Comparison of ENCODE assay signal across 9 mouse cellular contexts in the genomic region with DNA sequence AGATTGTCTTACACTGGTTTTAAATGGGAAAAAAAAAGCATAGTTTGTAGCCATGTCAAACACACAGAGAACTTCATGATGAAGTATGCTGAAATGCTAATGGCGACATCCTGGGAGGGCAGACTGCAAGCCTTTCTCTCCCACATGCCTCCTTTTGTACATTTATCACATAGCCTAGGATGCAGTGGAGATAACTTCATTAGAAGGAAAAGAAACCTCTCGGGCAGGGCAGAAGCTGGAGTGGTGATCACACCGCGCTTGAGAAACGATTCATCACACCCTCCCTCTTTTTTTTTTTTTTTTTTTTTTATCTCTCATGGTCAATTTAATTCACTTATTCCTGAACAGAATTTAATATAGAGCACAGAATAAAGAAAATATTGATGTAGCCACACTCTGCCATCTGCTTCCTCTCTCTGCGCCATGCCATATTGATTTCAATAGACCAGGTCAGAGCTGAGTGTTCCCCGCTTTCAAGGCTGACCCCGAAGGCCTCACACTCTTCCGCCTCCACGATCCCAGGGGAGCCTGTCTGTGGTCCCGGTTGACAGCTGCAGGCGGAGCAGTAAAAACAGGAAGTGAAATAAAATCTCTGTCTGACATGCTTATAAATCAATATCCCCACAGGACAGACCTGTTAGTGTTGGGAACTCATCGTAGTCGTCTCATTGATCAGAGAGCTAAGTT. TPM values are rescaled to one million over a fixed set of nuclear protein-coding genes. Genes with fewer than 3 reads are reported as not detected.
DNase-seq lines count a peak whose midpoint lies in the region; ATAC-seq and TF ChIP-seq lines count a peak whose summit lies in the region.
"Had no signal": no experiment of that assay in that cellular context is flagged by ENCODE, and none has a peak within 500 bp of the region (broad histone marks: within the 10 kb centered on the region; RNA-seq: fewer than 3 reads in every experiment).

No protein-coding gene starts in this region.

- no peak overlapping the region for H3K9ac ChIP-seq in heart, embryonic 11.5 days (ENCODE audit: low read depth, low read length)
- H3K9ac ChIP-seq in neural tube, embryonic 15.5 days (replicated peaks), result no peak overlapping the region
- no peak overlapping the region for H3K9ac ChIP-seq in intestine, postnatal 0 days (ENCODE audit: low read depth, low read length)
- H3K9ac ChIP-seq: limb, embryonic 13.5 days had no signal

- no peaks in the 10 kb centered on the region for H3K36me3 ChIP-seq in heart, embryonic 11.5 days (ENCODE audit: control insufficient read depth, insufficient read depth, low read length)
- no peaks in the 10 kb centered on the region for H3K36me3 ChIP-seq in neural tube, embryonic 15.5 days
- H3K36me3 ChIP-seq in intestine, postnatal 0 days (ENCODE audit: control insufficient read depth, insufficient read depth), result no peaks in the 10 kb centered on the region
- H3K36me3 ChIP-seq: limb, embryonic 13.5 days had no signal

- no peaks in the 10 kb centered on the region for H3K27me3 ChIP-seq in heart, embryonic 11.5 days (ENCODE audit: control insufficient read depth, insufficient read depth, low read length)
- no peaks in the 10 kb centered on the region for H3K27me3 ChIP-seq in neural tube, embryonic 15.5 days (replicated peaks)
- H3K27me3 ChIP-seq in intestine, postnatal 0 days (replicated peaks; ENCODE audit: control insufficient read depth, insufficient read depth, low read length), result no peaks in the 10 kb centered on the region
- H3K27me3 ChIP-seq: limb, embryonic 13.5 days had no signal

- no peak overlapping the region for H3K27ac ChIP-seq in heart, embryonic 11.5 days (ENCODE audit: low read depth, low read length)
- no peak overlapping the region for H3K27ac ChIP-seq in neural tube, embryonic 15.5 days (replicated peaks)
- no peak overlapping the region for H3K27ac ChIP-seq in intestine, postnatal 0 days (ENCODE audit: low read depth, low read length)
- H3K27ac ChIP-seq: limb, embryonic 13.5 days had no signal

- 58% methylated on average over 14 of the region's 14 CpGs for WGBS in heart, embryonic 11.5 days (ENCODE audit: insufficient replicate concordance)
- 27% methylated on average over 14 of the region's 14 CpGs for WGBS in neural tube, embryonic 15.5 days
- 44% methylated on average over 14 of the region's 14 CpGs for WGBS in intestine, postnatal 0 days

- no peaks in the 10 kb centered on the region for H3K9me3 ChIP-seq in heart, embryonic 11.5 days (replicated peaks; ENCODE audit: control insufficient read depth, low read length)
- H3K9me3 ChIP-seq in neural tube, embryonic 15.5 days (replicated peaks), result no peaks in the 10 kb centered on the region
- no peaks in the 10 kb centered on the region for H3K9me3 ChIP-seq in intestine, postnatal 0 days (ENCODE audit: control insufficient read depth)
- H3K9me3 ChIP-seq: limb, embryonic 13.5 days had no signal

- H3K4me2 ChIP-seq in heart, embryonic 11.5 days, result no peak overlapping the region
- 0 out of 2 replicates have a peak overlapping the region, but pooled peaks have one; percentile 15 for H3K4me2 ChIP-seq in neural tube, embryonic 15.5 days
- no peak overlapping the region for H3K4me2 ChIP-seq in intestine, postnatal 0 days (replicated peaks; ENCODE audit: low read depth)
- H3K4me2 ChIP-seq: limb, embryonic 13.5 days had no signal

- no peak for TF ChIP-seq CTCF in intestine, postnatal 0 days (IDR thresholded peaks at IDR 0.05; ENCODE audit: low read depth)

- ATAC-seq in heart, embryonic 11.5 days (replicated peaks; ENCODE audit: insufficient number of reproducible peaks, low FRiP score, low TSS enrichment), result no peak; the same call in 1 of the 2 replicates
- ATAC-seq in neural tube, embryonic 15.5 days (ENCODE audit: low FRiP score), result no peak
- ATAC-seq in cerebellum, adult (ENCODE audit: insufficient number of reproducible peaks, low FRiP score, low TSS enrichment), result no peak
- ATAC-seq in intestine, postnatal 0 days, result no peak

- DNase-seq in heart, adult 11 months, result peak; percentile 94
- peak; percentile 55 for DNase-seq in forelimb bud, embryonic 11.5 days (ENCODE audit: low read depth, low spot score)
- peak; percentile 33 to 57 for DNase-seq in kidney, postnatal 36 days
- no peak for DNase-seq in layer of hippocampus, postnatal 14 days (ENCODE audit: low spot score in 2 of 2)

- H3K4me1 ChIP-seq in heart, embryonic 11.5 days (ENCODE audit: control insufficient read depth, insufficient read depth, low read length), result no peaks in the 10 kb centered on the region
- 0 out of 2 replicates have a peak, but pooled peaks cover 2% of the 10 kb centered on the region for H3K4me1 ChIP-seq in neural tube, embryonic 15.5 days
- no peaks in the 10 kb centered on the region for H3K4me1 ChIP-seq in intestine, postnatal 0 days (replicated peaks; ENCODE audit: control insufficient read depth, insufficient read depth, low read length)

- no peak overlapping the region for H3K4me3 ChIP-seq in heart, embryonic 11.5 days (ENCODE audit: low read depth, low read length)
- no peak overlapping the region for H3K4me3 ChIP-seq in neural tube, embryonic 15.5 days (replicated peaks)
- H3K4me3 ChIP-seq in intestine, postnatal 0 days (ENCODE audit: low read depth, low read length), result no peak overlapping the region
- H3K4me3 ChIP-seq: limb, embryonic 13.5 days had no signal

RNA-seq across cellular contexts. Expression of a gene that starts 32.0 kb away (rescaled TPM):
- 19.4 and 22.6 TPM in 2 replicates for polyA plus RNA-seq in heart, embryonic 11.5 days (2014; fragmentation: Nextera tagmentation; extraction: Ambion mirVana)
- polyA plus RNA-seq in neural tube, embryonic 15.5 days (2015; fragmentation: Nextera tagmentation; extraction: Ambion mirVana), result 35.2 and 37.4 TPM in 2 replicates
- total RNA-seq in layer of hippocampus, postnatal 14 days (2021), result 10 to 100 TPM; 31.0 to 36.8 TPM
- polyA plus RNA-seq in intestine, postnatal 0 days (2015; fragmentation: Nextera tagmentation; extraction: Ambion mirVana), result 23.3 and 24.4 TPM in 2 replicates

Comparison
In these comparisons a context has a peak if more than half of its experiments do, and no peak if none do; other contexts are left out.
1. DNase-seq: peak in heart, adult 11 months (single experiment), forelimb bud, embryonic 11.5 days (single experiment) and kidney, postnatal 36 days (2 of 2); none in layer of hippocampus, postnatal 14 days (0 of 2).